Comparison of ENCODE assay signal across 16 mouse cellular contexts in genomic region chr10:77626036-77626435, GRCm38 (mm10). TPM values are rescaled to one million over a fixed set of nuclear protein-coding genes. Genes with fewer than 3 reads are reported as not detected.
DNase-seq lines count a peak whose midpoint lies in the region; ATAC-seq and TF ChIP-seq lines count a peak whose summit lies in the region.
"Had no signal": no experiment of that assay in that cellular context is flagged by ENCODE, and none has a peak within 500 bp of the region (broad histone marks: within the 10 kb centered on the region; RNA-seq: fewer than 3 reads in every experiment).

No protein-coding gene starts in this region.

- H3K9ac ChIP-seq in liver, adult 2 months (ENCODE audit: low read depth, low read length), result peak overlapping the region; percentile 43
- no peak overlapping the region; the same call in 1 of the 2 replicates for H3K9ac ChIP-seq in liver, embryonic 12.5 days
- H3K9ac ChIP-seq in limb, embryonic 15.5 days, result no peak overlapping the region
- H3K9ac ChIP-seq: intestine, embryonic 15.5 days; neural tube, embryonic 12.5 days had no signal

- H3K79me2 ChIP-seq in liver, adult 2 months (ENCODE audit: control insufficient read depth, insufficient read depth, low read length), result peaks cover 40% of the 10 kb centered on the region

- ATAC-seq in liver, embryonic 12.5 days, result no peak
- ATAC-seq in limb, embryonic 15.5 days (ENCODE audit: insufficient number of reproducible peaks, low FRiP score, low TSS enrichment, low read depth), result no peak
- ATAC-seq: intestine, embryonic 15.5 days had no signal

- H3K4me2 ChIP-seq in liver, embryonic 12.5 days, result no peak overlapping the region
- no peak overlapping the region for H3K4me2 ChIP-seq in limb, embryonic 15.5 days
- H3K4me2 ChIP-seq: intestine, embryonic 15.5 days; neural tube, embryonic 12.5 days had no signal

- intact Hi-C loops in gastrocnemius, postnatal 36 days (cut with DNase I), result loop anchor here (2.0 to 5.0 kb wide), 2 partner anchors 251 to 291 kb away; no protein-coding TSS in a partner anchor

- 37% methylated on average over 7 of the region's 7 CpGs for WGBS in liver, adult 2 months
- WGBS in liver, embryonic 12.5 days (ENCODE audit: insufficient replicate concordance), result 76% methylated on average over 7 of the region's 7 CpGs
- 80% methylated on average over 7 of the region's 7 CpGs for WGBS in limb, embryonic 15.5 days

- H3K4me1 ChIP-seq in liver, adult 2 months (ENCODE audit: control insufficient read depth, insufficient read depth, low read length), result peaks cover 39% of the 10 kb centered on the region
- H3K4me1 ChIP-seq in liver, embryonic 12.5 days, result peaks cover 68% of the 10 kb centered on the region
- H3K4me1 ChIP-seq in limb, embryonic 15.5 days, result peaks cover 35% of the 10 kb centered on the region

- H3K27me3 ChIP-seq in liver, adult 2 months (ENCODE audit: control insufficient read depth, insufficient read depth, low read length), result no peaks in the 10 kb centered on the region
- no peaks in the 10 kb centered on the region for H3K27me3 ChIP-seq in liver, embryonic 12.5 days (replicated peaks)
- H3K27me3 ChIP-seq in limb, embryonic 15.5 days, result no peaks in the 10 kb centered on the region
- H3K27me3 ChIP-seq: intestine, embryonic 15.5 days; neural tube, embryonic 12.5 days had no signal

- H3K4me3 ChIP-seq in liver, adult 2 months (ENCODE audit: insufficient read depth, low read depth, low read length), result no peak overlapping the region
- H3K4me3 ChIP-seq in liver, embryonic 12.5 days, result no peak overlapping the region
- no peak overlapping the region for H3K4me3 ChIP-seq in limb, embryonic 15.5 days
- H3K4me3 ChIP-seq: embryonic facial prominence, embryonic 10.5 days; erythroblast, embryonic 14.5 days; intestine, embryonic 15.5 days; neural tube, embryonic 12.5 days had no signal

- TF ChIP-seq CTCF in liver, adult 2 months (IDR thresholded peaks at IDR 0.05; ENCODE audit: low read depth, low read length), result no peak

- H3K27ac ChIP-seq in liver, adult 2 months (replicated peaks; ENCODE audit: insufficient read depth, low read depth, low read length), result peak overlapping the region; percentile 68
- no peak overlapping the region for H3K27ac ChIP-seq in liver, embryonic 12.5 days
- 0 out of 2 replicates have a peak overlapping the region, but pooled peaks have one; percentile 7 for H3K27ac ChIP-seq in limb, embryonic 15.5 days
- H3K27ac ChIP-seq: embryonic facial prominence, embryonic 10.5 days; intestine, embryonic 15.5 days; neural tube, embryonic 12.5 days had no signal

- TF ChIP-seq POLR2A in liver, adult 2 months (IDR thresholded peaks at IDR 0.05; ENCODE audit: extremely low read depth, insufficient read depth, low read length), result no peak

- H3K9me3 ChIP-seq in liver, embryonic 12.5 days (replicated peaks), result no peaks in the 10 kb centered on the region
- H3K9me3 ChIP-seq in limb, embryonic 15.5 days, result no peaks in the 10 kb centered on the region
- H3K9me3 ChIP-seq: embryonic facial prominence, embryonic 10.5 days; intestine, embryonic 15.5 days; neural tube, embryonic 12.5 days had no signal

- peak; percentile 50 for DNase-seq in gastrocnemius, postnatal 25 days
- DNase-seq in gastrocnemius, postnatal 36 days, result no peak
- DNase-seq in liver, adult 2 months (ENCODE audit: extremely low read depth, low read depth, low spot score), result peak; percentile 88
- DNase-seq in NIH3T3 (ENCODE audit: low read depth), result peak; percentile 71
- no peak for DNase-seq in kidney, adult 9 months
- DNase-seq: thymus, adult 2 months had no signal

- no peaks in the 10 kb centered on the region for H3K36me3 ChIP-seq in liver, adult 2 months (ENCODE audit: control insufficient read depth, insufficient read depth, low read length)
- peaks cover 46% of the 10 kb centered on the region for H3K36me3 ChIP-seq in liver, embryonic 12.5 days
- peaks cover 3% of the 10 kb centered on the region; the same call in 1 of the 2 replicates for H3K36me3 ChIP-seq in limb, embryonic 15.5 days
- H3K36me3 ChIP-seq: intestine, embryonic 15.5 days; neural tube, embryonic 12.5 days had no signal

RNA-seq across cellular contexts. Expression of gene Ube2g2, which starts 4.0 kb away (rescaled TPM):
- total RNA-seq in gastrocnemius, postnatal 25 days (2021), result 10 to 100 TPM; 81.7 to 84.9 TPM
- 10 to 100 TPM; 80.7 to 86.5 TPM for total RNA-seq in gastrocnemius, postnatal 36 days (2021)
- 21.6 and 22.3 TPM in 2 replicates for total RNA-seq in liver, adult 2 months (2014; rRNA removed)
- 30.4 and 34.2 TPM in 2 replicates for polyA plus RNA-seq in liver, adult 2 months (2012; rRNA removed)
- polyA plus RNA-seq in liver, embryonic 12.5 days (2016; fragmentation: Nextera tagmentation; extraction: Ambion mirVana), result 55.7 and 59.9 TPM in 2 replicates
- polyA plus RNA-seq in limb, embryonic 15.5 days (2015; fragmentation: Nextera tagmentation; extraction: Ambion mirVana), result 99.8 and 127 TPM in 2 replicates

RNA-seq across cellular contexts. Expression of gene Gm49325, which starts 20.0 kb away (rescaled TPM):
- total RNA-seq in gastrocnemius, postnatal 25 days (2021), result 1 to 10 TPM; 6.5 to 7.4 TPM
- total RNA-seq in gastrocnemius, postnatal 36 days (2021), result 1 to 10 TPM; 7.5 to 8.6 TPM
- total RNA-seq in liver, adult 2 months (2014; rRNA removed), result 0.47 TPM in 1 of 2 replicates, not detected in the other
- polyA plus RNA-seq in liver, adult 2 months (2012; rRNA removed), result not detected in 2 replicates
- 5.1 TPM in 1 of 2 replicates, not detected in the other for polyA plus RNA-seq in liver, embryonic 12.5 days (2016; fragmentation: Nextera tagmentation; extraction: Ambion mirVana)
- polyA plus RNA-seq in limb, embryonic 15.5 days (2015; fragmentation: Nextera tagmentation; extraction: Ambion mirVana), result 1.3 and 1.8 TPM in 2 replicates
- total RNA-seq: granulocyte monocyte progenitor cell, adult 5-6 weeks; megakaryocyte, adult 5-6 weeks; midbrain, postnatal 0 days had no signal
- polyA plus RNA-seq: erythroblast, embryonic 14.5 days; hindbrain, embryonic 11.5 days; thymus, adult 2 months had no signal

RNA-seq across cellular contexts. Expression of gene Sumo3, which starts 20.1 kb away (rescaled TPM):
- total RNA-seq in gastrocnemius, postnatal 25 days (2021), result 10 to 100 TPM; 32.8 to 36.7 TPM
- total RNA-seq in gastrocnemius, postnatal 36 days (2021), result 10 to 100 TPM; 33.3 to 40.1 TPM
- 59.6 and 108 TPM in 2 replicates for total RNA-seq in liver, adult 2 months (2014; rRNA removed)
- polyA plus RNA-seq in liver, adult 2 months (2012; rRNA removed), result 170 and 226 TPM in 2 replicates
- polyA plus RNA-seq in liver, embryonic 12.5 days (2016; fragmentation: Nextera tagmentation; extraction: Ambion mirVana), result 138 and 146 TPM in 2 replicates
- 343 and 347 TPM in 2 replicates for polyA plus RNA-seq in limb, embryonic 15.5 days (2015; fragmentation: Nextera tagmentation; extraction: Ambion mirVana)

RNA-seq across cellular contexts. Expression of gene Pttg1ip, which starts 44.5 kb away (rescaled TPM):
- 10 to 100 TPM; 26.1 to 29.1 TPM for total RNA-seq in gastrocnemius, postnatal 25 days (2021)
- total RNA-seq in gastrocnemius, postnatal 36 days (2021), result 10 to 100 TPM; 26.6 to 30.1 TPM
- 146 and 168 TPM in 2 replicates for total RNA-seq in liver, adult 2 months (2014; rRNA removed)
- polyA plus RNA-seq in liver, adult 2 months (2012; rRNA removed), result 218 and 238 TPM in 2 replicates
- polyA plus RNA-seq in liver, embryonic 12.5 days (2016; fragmentation: Nextera tagmentation; extraction: Ambion mirVana), result 68.8 and 72.8 TPM in 2 replicates
- polyA plus RNA-seq in limb, embryonic 15.5 days (2015; fragmentation: Nextera tagmentation; extraction: Ambion mirVana), result 145 and 158 TPM in 2 replicates

Comparison
In these comparisons a context has a peak if more than half of its experiments do, and no peak if none do; other contexts are left out.
1. DNase-seq: peak in gastrocnemius, postnatal 25 days (single experiment), liver, adult 2 months (single experiment) and NIH3T3 (single experiment); none in gastrocnemius, postnatal 36 days (0 of 2) and kidney, adult 9 months (single experiment).